Mouse (Mus musculus) megakaryocyte, embryonic 14.5 days (primary cell): ENCODE measurements around the gene Vps41. TPM values are rescaled to one million over a fixed set of nuclear protein-coding genes. Genes with fewer than 3 reads are reported as not detected.

Source experiments
- H3K27me3 ChIP-seq: replicated peaks from 2 replicates; pipeline ENCODE3; 2012; ENCODE audit warnings: inconsistent platforms
- H3K36me3 ChIP-seq: replicated peaks from 2 replicates; pipeline ENCODE3; 2012; ENCODE audit warnings: low read length, inconsistent platforms, mixed read lengths
- H3K4me1 ChIP-seq: 2 replicates; pipeline ENCODE4 v1.6.1; 2012; ENCODE audit warnings: inconsistent platforms
- H3K4me3 ChIP-seq: replicated peaks from 2 replicates; pipeline ENCODE3; 2012; ENCODE audit warnings: moderate library complexity, mild to moderate bottlenecking, inconsistent platforms
- H3K9me3 ChIP-seq: 2 replicates; pipeline ENCODE4 v1.6.1; 2012; ENCODE audit warnings: inconsistent platforms
- FLI1 ChIP-seq: IDR thresholded peaks from 2 replicates; pipeline ENCODE4 v1.6.1; 2012; ENCODE audit warnings: low read length, inconsistent platforms, mixed read lengths
- GATA1 ChIP-seq: IDR thresholded peaks from 3 replicates; pipeline ENCODE4 v1.6.1; 2012; ENCODE audit warnings: mixed read lengths, low read length, inconsistent platforms, borderline replicate concordance
- polyA plus RNA-seq: library from polyadenylated mRNA; stranded (reverse); fragments of >175 nt; gene quantifications from 2 replicates; pipeline ENCODE4 v1.2.3, GENCODE M21; 2012; ENCODE audit warnings: low replicate concordance; ENCODE audit not compliant: insufficient read depth

Vps41 gene
- polyA plus RNA-seq, 1 experiment: 0.45 TPM

GRCm38 (mm10) chr13:18839231-18839630, 122.1 kb downstream of the Vps41 start:
- peaks cover 48% of the 10 kb centered on the region for H3K36me3 ChIP-seq
- TF ChIP-seq GATA1: no peak
- no peak for TF ChIP-seq FLI1
- H3K27me3 ChIP-seq: no peaks in the 10 kb centered on the region
- no peaks in the 10 kb centered on the region for H3K4me1 ChIP-seq
- no peak overlapping the region for H3K4me3 ChIP-seq
- no peaks in the 10 kb centered on the region for H3K9me3 ChIP-seq

- Histone ChIP-seq H3K27me3 (no peaks in the 10 kb centered on the region), H3K36me3 (peaks cover 59% of the 10 kb centered on the region), H3K4me3 (no peak overlapping the region), H3K9me3 (no peaks in the 10 kb centered on the region), H3K4me1 (no peaks in the 10 kb centered on the region)
- no peak for TF ChIP-seq FLI1
- no peak for TF ChIP-seq GATA1
Observed at GRCm38 (mm10) chr13:18840366-18840765, 123.3 kb downstream of the Vps41 start.

- Histone ChIP-seq H3K36me3 (peaks cover 66% of the 10 kb centered on the region), H3K4me1 (no peaks in the 10 kb centered on the region), H3K27me3 (no peaks in the 10 kb centered on the region), H3K4me3 (no peak overlapping the region), H3K9me3 (no peaks in the 10 kb centered on the region)
- TF ChIP-seq GATA1 (no peak), FLI1 (no peak)
Observed at GRCm38 (mm10) chr13:18841019-18841418, 123.9 kb downstream of the Vps41 start.

GRCm38 (mm10) chr13:18841752-18842282, 124.7 kb downstream of the Vps41 start:
- peaks cover 74% of the 10 kb centered on the region for H3K36me3 ChIP-seq
- H3K4me3 ChIP-seq: no peak overlapping the region
- H3K4me1 ChIP-seq: no peaks in the 10 kb centered on the region
- H3K27me3 ChIP-seq: no peaks in the 10 kb centered on the region
- no peak for TF ChIP-seq GATA1
- TF ChIP-seq FLI1: no peak
- no peaks in the 10 kb centered on the region for H3K9me3 ChIP-seq

- H3K27me3 ChIP-seq: no peaks in the 10 kb centered on the region
- H3K9me3 ChIP-seq: no peaks in the 10 kb centered on the region
- no peak for TF ChIP-seq GATA1
- TF ChIP-seq FLI1: no peak
- peaks cover 77% of the 10 kb centered on the region for H3K36me3 ChIP-seq
- no peak overlapping the region for H3K4me3 ChIP-seq
- peaks cover 3% of the 10 kb centered on the region for H3K4me1 ChIP-seq
Observed at GRCm38 (mm10) chr13:18842556-18842955, 125.5 kb downstream of the Vps41 start.

- H3K27me3 ChIP-seq: no peaks in the 10 kb centered on the region
- TF ChIP-seq FLI1 (no peak), GATA1 (no peak)
- H3K9me3 ChIP-seq: no peaks in the 10 kb centered on the region
- peaks cover 5% of the 10 kb centered on the region for H3K4me1 ChIP-seq
- H3K4me3 ChIP-seq: no peak overlapping the region
- H3K36me3 ChIP-seq: peaks cover 78% of the 10 kb centered on the region
Observed at GRCm38 (mm10) chr13:18843546-18843945, 126.5 kb downstream of the Vps41 start.

- Histone ChIP-seq H3K36me3 (peaks cover 84% of the 10 kb centered on the region), H3K27me3 (no peaks in the 10 kb centered on the region), H3K4me1 (peaks cover 5% of the 10 kb centered on the region), H3K9me3 (no peaks in the 10 kb centered on the region), H3K4me3 (no peak overlapping the region)
- TF ChIP-seq GATA1 (no peak), FLI1 (no peak)
Observed at GRCm38 (mm10) chr13:18847386-18847785, 130.3 kb downstream of the Vps41 start.

- H3K4me3 ChIP-seq: no peak overlapping the region
- no peak for TF ChIP-seq GATA1
- no peak for TF ChIP-seq FLI1
- peaks cover 5% of the 10 kb centered on the region for H3K4me1 ChIP-seq
- no peaks in the 10 kb centered on the region for H3K27me3 ChIP-seq
- H3K36me3 ChIP-seq: peaks cover 87% of the 10 kb centered on the region
- no peaks in the 10 kb centered on the region for H3K9me3 ChIP-seq
Observed at GRCm38 (mm10) chr13:18849563-18849962, 132.5 kb downstream of the Vps41 start.

- TF ChIP-seq FLI1 (no peak), GATA1 (no peak)
- no peaks in the 10 kb centered on the region for H3K9me3 ChIP-seq
- peaks cover 9% of the 10 kb centered on the region for H3K4me1 ChIP-seq
- no peaks in the 10 kb centered on the region for H3K27me3 ChIP-seq
- H3K4me3 ChIP-seq: no peak overlapping the region
- H3K36me3 ChIP-seq: peaks cover 85% of the 10 kb centered on the region
Observed at GRCm38 (mm10) chr13:18851182-18851581, 134.1 kb downstream of the Vps41 start.

GRCm38 (mm10) chr13:18852718-18853117, 135.6 kb downstream of the Vps41 start:
- Histone ChIP-seq H3K4me1 (peaks cover 5% of the 10 kb centered on the region; the same call in 1 of the 2 replicates), H3K4me3 (no peak overlapping the region), H3K9me3 (no peaks in the 10 kb centered on the region), H3K27me3 (no peaks in the 10 kb centered on the region), H3K36me3 (peaks cover 82% of the 10 kb centered on the region)
- no peak for TF ChIP-seq FLI1
- no peak for TF ChIP-seq GATA1
